Mouse (Mus musculus): Measurements from ENCODE around the gene Aftph. TPM values are rescaled to one million over a fixed set of nuclear protein-coding genes. Genes with fewer than 3 reads are reported as not detected.
A peak's percentile ranks its signal among the peaks of the same experiment; 100 is the strongest.
"Not testable (repeated sequence)": the region's sequence is repeated elsewhere in the genome, so short reads cannot be mapped to it uniquely, and the experiment has no call there.

Aftph gene
- 154 to 161 TPM (median 158 TPM) in 3 replicates for total RNA-seq (2017)

DNA sequence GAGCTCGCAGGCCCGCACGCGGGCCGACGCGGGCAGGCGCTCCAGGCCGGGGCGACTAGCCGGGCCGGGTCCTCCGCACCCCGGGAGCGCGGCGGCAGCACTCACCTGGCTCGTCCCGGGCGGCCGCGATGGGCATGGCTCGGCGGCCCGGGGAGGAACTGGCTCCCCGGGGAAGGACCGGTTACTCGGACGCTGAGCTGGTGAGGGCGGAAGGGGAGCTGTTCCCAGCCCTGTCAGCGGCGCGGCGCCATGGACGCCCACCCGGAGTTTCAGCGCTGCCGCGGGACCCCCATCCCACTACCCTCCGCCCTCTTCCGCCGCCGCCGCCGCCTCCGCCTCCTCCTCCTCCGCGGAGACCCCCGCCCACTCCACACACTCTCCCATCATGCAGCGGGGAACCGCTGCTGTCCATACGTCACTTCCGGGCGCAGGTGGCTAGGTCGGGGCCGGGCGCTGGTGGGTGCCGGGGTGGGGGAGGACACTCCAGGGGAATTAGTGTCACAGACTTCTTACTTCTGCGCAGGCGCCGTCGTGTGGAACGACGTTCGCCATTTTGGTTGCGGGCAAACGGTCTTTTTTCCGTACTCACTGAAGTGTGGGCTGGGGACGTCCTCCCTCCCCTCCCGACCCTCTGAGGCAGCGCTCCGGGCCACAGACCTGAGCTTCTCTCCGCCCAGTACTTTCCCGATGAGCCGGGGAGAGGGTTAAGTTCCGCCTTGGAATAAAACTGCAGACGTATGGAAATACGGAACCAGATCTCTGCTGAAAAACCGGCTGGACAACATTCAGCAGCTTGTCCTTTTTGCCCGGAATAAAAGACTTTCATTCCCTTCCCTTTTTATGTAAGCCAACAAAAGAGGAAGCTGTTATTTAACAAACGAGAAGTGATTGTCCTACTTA lies at the start of gene Aftph:
Gene Aftph (minus strand): TSS at position 389 of the 900 bp plus-strand sequence.
- peak; percentile 83 for ATAC-seq (replicated peaks; ENCODE audit: insufficient number of reproducible peaks, low FRiP score, low TSS enrichment, poor library complexity, severe bottlenecking)

DNA sequence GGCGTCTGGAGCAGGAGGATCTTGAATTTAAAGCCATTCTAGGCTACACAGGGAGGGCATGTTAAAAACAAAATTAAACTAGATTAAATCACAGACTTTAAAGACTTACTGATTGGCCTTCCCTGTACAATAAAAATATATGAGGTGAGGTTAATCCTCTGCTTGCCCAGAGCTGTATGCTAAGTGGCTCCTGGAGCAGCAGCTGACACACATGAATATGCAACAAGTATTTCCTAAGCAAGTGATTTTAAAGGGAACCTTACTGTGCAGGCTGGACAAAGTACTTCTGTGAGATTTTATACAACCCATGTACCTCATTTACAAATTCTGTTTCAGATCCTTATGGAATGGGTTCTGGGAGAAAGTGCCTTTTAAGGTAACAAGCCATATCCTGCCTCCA lies 47.6 kb upstream of the Aftph start:
- no peak for ATAC-seq (replicated peaks; ENCODE audit: insufficient number of reproducible peaks, low FRiP score, low TSS enrichment, poor library complexity, severe bottlenecking)

DNA sequence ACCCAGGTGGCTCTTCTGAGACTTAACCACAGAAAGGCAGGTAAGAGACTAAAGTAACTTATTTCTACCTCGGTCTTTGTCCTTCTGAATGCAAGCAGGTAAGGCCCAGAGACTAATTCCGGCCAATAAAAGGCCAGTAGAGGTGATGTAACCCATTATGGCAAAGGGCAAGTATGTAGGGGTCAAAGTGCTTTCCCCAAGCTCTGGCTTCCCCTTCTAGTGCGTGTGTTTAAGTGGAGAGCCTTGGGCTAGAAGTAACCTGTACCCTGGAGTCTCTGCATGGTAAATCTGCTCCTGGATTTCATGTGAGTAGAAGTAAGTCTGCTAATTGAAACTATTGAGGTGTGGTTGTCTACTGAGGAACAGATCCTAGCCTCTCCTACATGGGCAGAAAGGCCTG lies 46.7 kb upstream of the Aftph start:
- no peak for ATAC-seq (replicated peaks; ENCODE audit: insufficient number of reproducible peaks, low FRiP score, low TSS enrichment, poor library complexity, severe bottlenecking)

DNA sequence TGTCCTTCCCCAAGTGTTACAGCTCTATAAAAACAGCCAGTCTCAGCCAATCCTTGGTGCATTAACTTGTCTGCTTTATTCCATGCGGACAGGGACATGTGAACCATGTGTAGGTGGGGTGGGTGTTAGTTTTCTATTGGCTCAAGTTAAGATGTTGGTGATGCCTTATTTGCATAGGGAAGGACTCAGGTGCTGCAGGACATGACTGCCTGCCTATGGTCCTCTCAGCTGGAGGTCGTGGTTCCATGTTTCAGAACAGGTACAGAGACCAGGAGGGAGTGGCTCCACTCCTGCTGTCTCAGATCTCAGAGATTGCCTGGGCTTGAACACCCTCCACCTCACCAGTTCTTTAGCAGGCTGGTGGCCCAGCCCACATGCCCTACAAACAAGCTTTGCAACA lies 44.8 kb upstream of the Aftph start:
- ATAC-seq (replicated peaks; ENCODE audit: insufficient number of reproducible peaks, low FRiP score, low TSS enrichment, poor library complexity, severe bottlenecking), result no peak

DNA sequence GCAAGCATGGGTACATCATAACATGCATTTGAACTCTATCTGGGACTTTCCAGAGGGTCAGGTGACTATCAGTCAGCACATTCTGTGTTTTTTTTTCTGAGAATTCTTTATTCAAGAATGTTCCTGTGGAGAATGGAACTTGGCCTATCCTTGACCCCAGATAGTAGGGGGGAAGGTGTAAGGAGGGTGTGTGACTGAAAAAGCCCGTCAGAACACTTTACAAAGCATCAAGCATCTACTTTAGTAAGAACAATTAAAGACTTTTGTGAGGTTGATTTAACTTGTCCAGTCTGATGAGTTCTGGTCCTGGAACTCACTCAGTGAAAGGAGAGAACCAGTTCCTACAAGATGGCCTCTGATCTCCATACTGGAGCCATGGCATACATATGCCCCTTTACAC lies 43.8 kb upstream of the Aftph start:
- ATAC-seq (replicated peaks; ENCODE audit: insufficient number of reproducible peaks, low FRiP score, low TSS enrichment, poor library complexity, severe bottlenecking), result no peak

DNA sequence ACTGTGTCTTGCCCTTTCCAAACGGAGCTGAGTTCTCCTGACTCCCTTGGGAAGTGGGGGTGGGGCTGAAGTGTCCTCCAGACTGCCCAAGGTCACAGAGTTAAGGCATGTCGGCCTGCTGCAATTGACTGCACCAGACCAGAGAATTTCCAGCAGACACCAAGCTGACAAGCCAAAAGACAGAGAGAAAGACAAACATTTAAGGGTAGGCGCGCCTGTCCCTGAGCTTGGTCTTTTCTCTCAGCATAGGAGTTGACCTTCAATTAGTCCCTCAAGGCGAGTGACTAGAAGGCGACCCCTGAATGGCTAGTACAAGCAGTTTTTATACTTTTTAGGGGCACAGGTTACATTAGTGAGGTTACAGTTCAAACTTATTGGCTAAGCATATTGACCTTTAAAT lies 43.4 kb upstream of the Aftph start:
- ATAC-seq (replicated peaks; ENCODE audit: insufficient number of reproducible peaks, low FRiP score, low TSS enrichment, poor library complexity, severe bottlenecking), result no peak

DNA sequence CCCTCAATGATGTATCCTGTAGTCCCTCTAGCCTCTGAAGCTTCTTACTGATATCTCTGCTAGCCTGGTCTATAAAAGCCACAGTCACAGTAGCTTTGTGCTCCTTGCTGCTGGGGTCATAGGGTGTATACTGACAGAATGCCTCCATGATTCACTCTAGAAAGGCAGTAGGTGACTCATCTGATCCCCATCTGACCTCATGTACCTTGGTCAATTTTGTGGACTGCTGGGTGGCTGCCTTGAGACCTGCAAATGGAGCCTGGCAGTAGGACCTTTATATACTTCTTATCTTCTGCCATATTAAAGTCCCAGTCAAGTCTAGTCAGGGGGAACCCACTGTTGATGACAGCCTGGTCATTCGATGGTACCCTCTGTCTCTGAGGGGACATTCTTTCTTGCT lies 42.1 kb upstream of the Aftph start:
- ATAC-seq (replicated peaks; ENCODE audit: insufficient number of reproducible peaks, low FRiP score, low TSS enrichment, poor library complexity, severe bottlenecking), result no peak

DNA sequence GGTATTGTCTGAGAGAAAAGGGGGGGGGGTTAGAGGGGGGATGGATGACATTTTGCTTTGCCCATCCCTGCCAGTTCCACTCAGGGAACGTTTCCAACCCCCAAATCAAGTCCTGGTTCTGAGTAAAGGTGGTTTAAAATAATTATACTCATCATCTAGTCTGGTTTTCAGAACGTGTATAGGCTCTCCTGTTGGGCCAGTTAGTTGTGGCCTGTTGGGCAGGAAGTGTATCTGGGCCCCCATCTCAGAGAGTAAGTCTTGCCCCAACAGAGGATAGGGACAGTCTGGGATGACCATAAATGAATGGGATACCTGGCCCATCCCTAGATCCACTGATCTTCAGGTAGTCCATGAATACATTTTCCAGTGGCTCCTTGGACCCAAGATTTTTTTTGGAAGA lies 41.2 kb upstream of the Aftph start:
- no peak for ATAC-seq (replicated peaks; ENCODE audit: insufficient number of reproducible peaks, low FRiP score, low TSS enrichment, poor library complexity, severe bottlenecking)

DNA sequence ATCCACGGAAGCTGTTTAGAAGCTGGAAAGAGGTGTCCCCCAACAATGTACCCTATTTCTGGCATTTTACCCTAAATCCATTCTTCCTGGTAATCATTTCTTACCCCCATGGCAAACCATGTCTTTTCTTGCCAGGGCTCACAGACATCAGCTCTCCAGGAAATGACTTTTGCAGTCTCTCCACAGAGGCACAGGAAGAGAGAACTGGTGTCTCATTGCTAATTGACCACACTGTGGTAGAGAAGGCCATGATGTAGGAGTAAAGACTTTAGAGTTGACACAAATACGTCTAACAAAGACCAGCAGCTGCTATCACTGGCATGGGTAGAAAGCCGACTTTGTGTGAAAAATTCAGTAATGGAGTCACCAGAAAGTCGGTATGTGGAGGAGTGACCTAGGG lies 38.9 kb upstream of the Aftph start:
- ATAC-seq (replicated peaks; ENCODE audit: insufficient number of reproducible peaks, low FRiP score, low TSS enrichment, poor library complexity, severe bottlenecking), result no peak

DNA sequence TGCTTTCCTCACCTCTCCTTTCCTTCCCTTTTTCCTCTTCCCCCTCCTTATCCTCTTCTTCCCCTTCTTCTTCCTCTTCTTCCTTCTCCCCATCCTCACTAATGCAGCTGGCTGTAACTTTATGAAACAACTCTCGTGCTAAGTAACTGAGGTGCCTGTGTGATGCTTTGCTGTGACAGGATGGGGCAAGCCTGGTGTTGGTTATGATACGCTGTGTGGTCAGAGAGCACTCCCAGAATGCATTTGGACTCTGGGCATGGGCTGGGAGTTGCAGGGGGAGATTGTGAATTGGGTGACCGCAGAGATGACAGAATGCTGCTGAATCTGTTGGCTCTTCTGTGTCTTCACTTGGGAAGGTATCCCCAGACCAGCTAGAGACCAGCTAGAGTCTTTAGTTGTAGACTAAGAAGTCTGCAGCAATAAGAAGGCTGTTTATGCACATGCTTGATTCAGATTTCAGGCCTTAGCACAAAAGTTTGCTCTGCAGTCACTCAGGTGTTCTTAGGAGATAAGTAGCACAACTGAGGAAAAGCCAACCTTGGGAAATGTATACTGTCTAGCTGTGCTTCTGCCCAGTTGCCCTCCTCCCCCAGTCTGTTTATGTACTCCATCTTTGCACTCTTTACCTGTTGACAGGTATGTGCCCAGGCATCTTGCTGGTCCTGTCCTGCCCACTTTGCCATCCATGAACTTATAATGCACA lies 37.6 kb upstream of the Aftph start:
- no peak; the same call in 1 of the 2 replicates for ATAC-seq (replicated peaks; ENCODE audit: insufficient number of reproducible peaks, low FRiP score, low TSS enrichment, poor library complexity, severe bottlenecking)

DNA sequence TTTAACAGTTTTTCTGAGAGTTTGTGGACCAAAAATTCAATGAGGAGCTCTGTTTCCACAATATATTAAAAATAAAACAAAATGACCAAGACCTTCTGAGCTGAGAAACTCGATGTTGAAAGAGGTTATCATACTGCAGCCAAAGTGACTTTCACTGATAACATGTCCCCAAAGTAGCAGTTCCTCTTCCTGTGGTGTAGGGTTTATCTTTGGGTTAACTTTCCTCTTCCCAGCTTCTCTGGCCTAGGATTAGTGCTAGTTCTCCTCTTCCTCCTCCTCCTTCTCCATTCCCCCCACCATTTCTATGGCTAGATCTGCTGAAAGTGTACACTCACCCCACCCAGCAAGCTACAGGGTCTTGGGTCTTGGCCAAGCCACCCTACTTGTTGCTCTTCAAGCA lies 36.9 kb upstream of the Aftph start:
- no peak for ATAC-seq (replicated peaks; ENCODE audit: insufficient number of reproducible peaks, low FRiP score, low TSS enrichment, poor library complexity, severe bottlenecking)

DNA sequence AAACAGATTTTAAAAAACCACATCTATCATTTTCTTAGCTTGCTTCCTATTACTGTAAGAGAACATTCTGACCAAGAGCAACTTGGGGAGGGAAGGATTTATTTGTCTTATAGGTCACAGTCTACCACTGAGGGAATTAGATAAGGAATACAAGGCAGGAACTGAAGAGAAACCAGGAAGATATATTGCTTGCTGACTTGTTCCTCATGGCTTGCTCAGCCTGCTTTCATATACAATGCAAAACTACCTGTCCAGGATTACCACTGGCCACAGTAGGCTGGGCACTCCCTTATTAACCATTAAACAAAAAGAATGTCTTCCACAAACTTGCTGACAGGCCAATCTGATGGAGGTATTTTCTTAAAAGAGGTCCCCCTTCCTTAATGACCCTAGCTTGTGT lies 35.3 kb upstream of the Aftph start:
- ATAC-seq (replicated peaks; ENCODE audit: insufficient number of reproducible peaks, low FRiP score, low TSS enrichment, poor library complexity, severe bottlenecking), result no peak

DNA sequence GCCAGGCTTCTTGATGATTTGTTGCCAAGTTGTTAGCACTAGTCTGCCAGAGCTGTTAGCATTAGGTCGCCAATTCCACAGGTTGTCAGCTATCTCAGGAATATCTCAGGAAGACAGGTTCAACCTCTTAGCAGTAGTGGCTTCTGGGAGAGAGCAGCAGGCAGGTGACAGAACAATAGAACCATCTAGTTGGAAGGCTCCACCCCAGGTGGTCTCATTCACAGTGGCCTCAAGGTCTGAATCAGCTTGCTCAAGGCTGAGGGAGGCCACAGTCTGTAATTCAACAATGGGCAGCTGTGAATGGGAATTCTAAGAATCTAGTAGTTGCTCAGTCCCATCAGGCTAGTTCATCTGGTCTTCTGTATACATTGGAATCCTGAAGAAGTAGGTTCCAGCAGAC lies 31.3 kb upstream of the Aftph start:
- ATAC-seq (replicated peaks; ENCODE audit: insufficient number of reproducible peaks, low FRiP score, low TSS enrichment, poor library complexity, severe bottlenecking), result no peak

DNA sequence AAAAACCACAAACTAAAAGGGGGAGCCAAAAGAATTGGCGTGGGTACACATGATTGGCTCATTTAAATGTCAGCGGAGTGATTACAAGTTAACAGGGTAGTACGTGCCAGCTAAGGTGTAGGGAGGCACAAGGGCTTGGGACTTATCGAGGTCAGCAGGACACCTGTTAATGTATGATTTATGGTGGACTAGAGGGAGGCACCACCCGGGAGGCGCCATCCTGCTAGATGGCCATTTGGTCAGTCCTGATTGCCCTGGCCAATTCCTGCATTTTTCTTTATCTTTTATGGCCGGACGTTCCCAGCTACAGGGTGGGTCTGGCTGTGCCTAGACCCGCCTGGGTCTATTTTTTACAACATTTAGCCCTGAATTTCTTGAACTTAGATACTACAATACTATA lies 30.4 kb upstream of the Aftph start:
- ATAC-seq (replicated peaks; ENCODE audit: insufficient number of reproducible peaks, low FRiP score, low TSS enrichment, poor library complexity, severe bottlenecking), result not testable (repeated sequence)

DNA sequence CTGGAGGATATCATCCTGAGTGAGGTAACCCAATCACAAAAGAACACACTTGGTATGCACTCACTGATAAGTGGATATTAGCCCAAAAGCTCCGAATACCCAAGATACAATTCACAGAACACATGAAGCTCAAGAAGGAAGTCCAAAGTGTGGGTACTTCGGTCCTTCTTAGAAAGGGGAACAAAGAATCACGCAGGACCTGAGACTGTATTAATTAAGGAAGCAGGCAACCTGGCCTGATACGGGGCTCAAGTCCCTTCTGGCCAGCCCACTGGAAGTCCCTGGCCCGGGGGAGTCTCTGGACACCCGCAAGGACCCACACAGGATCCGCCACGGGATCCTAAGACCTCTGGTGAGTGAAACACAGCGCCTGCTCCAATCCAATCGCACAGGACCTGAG lies 20.6 kb upstream of the Aftph start:
- not testable (repeated sequence) for ATAC-seq (replicated peaks; ENCODE audit: insufficient number of reproducible peaks, low FRiP score, low TSS enrichment, poor library complexity, severe bottlenecking)

DNA sequence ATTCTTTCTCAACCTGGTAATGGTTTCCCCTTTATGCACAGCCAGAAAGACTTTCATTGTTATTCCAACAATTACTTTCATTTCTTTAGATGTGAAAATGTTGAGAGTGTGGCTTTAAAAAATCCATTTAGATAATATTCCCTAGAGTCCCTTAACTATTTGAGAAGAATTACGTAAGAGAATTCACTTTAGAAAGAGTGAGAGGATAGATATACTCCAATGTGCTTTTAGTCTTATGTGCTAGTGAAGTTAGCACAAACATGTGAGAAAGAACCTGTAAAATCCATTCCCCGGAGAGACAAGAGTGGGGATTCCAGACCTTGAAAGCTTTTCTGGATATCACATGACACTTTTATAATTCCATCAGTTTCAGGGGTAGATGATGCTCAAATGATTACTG lies 9.2 kb upstream of the Aftph start:
- no peak for ATAC-seq (replicated peaks; ENCODE audit: insufficient number of reproducible peaks, low FRiP score, low TSS enrichment, poor library complexity, severe bottlenecking)

DNA sequence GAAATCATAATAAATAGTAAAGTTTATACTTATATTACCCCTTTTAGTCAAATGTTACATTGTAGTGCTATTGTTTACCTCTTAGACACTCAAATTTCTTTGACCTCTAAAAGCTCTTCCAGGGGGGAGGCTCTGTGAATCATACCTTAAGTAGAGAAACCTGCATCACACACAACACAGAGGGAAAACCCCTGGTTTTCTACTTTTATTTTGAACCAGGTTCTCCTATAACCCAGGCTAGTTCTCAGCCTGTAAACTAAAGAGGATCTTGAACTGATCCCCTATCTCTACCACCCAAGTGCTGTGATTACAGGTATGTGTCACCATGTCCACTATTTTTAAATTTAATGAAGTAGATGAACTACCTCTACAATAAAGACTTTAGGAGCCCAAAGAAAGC lies 2.0 kb upstream of the Aftph start:
- no peak for ATAC-seq (replicated peaks; ENCODE audit: insufficient number of reproducible peaks, low FRiP score, low TSS enrichment, poor library complexity, severe bottlenecking)

DNA sequence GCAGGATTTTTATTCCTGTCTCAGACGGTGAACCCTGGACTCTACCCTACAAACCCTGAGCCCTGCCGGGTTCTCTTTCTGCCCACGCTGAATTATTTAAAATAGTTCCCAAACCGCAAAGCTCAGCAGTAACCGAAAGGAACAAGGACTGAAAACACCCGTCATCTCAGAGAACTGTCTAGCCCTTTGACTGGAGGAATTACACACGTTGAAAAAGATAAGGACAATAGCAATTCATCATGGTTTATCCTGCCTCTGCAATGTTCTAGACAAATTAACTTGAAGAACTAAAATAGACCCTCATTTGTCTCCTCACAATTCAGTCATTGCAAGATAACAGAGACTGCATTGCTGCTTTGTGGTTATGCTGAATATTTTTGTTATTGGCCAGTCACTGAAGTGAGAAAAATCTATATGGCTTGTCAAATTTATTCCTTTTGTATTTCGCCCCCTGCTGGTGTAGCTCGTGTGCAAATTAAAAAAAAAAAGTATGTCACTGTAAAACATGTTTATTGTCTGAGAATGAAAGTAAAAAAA lies 1.0 kb upstream of the Aftph start:
- ATAC-seq (replicated peaks; ENCODE audit: insufficient number of reproducible peaks, low FRiP score, low TSS enrichment, poor library complexity, severe bottlenecking), result 0 out of 2 replicates have a peak, but pooled peaks have one; percentile 4

DNA sequence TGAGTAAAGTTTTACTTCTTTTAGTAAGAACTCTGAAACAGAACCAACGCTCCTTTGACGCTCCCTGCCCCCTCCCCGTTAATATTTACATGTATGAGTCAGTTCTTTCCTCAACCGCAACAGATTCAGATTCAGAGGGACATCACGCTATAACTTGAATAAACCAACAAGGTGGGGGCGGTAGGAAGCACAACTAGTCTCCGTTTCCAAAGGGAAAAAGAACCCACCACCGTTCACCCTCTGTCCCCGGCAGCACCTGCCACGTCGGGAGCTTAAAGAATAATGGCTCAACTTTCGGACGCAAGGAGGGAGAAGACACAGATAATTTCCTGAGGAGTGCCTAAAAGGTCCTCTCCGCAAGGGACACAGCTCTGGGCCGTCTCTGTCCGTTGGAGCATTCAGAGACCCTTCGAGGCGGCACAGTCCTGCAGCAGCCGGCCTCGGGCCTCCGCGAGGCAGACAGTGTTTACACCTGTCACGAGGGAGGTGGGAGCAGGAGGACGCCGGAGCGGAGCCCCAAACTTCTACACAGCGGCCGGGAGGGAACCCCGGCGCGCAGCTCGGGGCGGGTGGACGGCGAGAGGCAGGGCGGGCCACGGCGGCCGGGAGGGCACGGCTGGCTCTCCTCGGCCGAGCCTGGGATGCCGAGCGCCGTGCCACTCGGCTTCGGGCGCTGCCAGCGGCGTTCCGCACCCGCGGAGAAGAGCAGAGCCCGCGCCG lies 748 bp downstream of the Aftph start:
- ATAC-seq (replicated peaks; ENCODE audit: insufficient number of reproducible peaks, low FRiP score, low TSS enrichment, poor library complexity, severe bottlenecking), result peak; percentile 16; the same call in 1 of the 2 replicates

Data from monocyte, adult 5-6 weeks (primary cell).